10 mouse cellular contexts compared by ENCODE assay signal in genomic region chr3:58653907-58654306, GRCm38 (mm10). TPM values are rescaled to one million over a fixed set of nuclear protein-coding genes. Genes with fewer than 3 reads are reported as not detected.
DNase-seq lines count a peak whose midpoint lies in the region; ATAC-seq lines count a peak whose summit lies in the region.
"Had no signal": no experiment of that assay in that cellular context is flagged by ENCODE, and none has a peak within 500 bp of the region (broad histone marks: within the 10 kb centered on the region; RNA-seq: fewer than 3 reads in every experiment).

No protein-coding gene starts in this region.

- H3K27me3 ChIP-seq in embryonic facial prominence, embryonic 14.5 days (replicated peaks; ENCODE audit: control insufficient read depth, insufficient read depth, low read length): no peaks in the 10 kb centered on the region

- no peak overlapping the region for H3K9ac ChIP-seq in embryonic facial prominence, embryonic 14.5 days (ENCODE audit: low read depth, low read length)

- H3K4me3 ChIP-seq in embryonic facial prominence, embryonic 14.5 days (ENCODE audit: low read depth, low read length): no peak overlapping the region

- no peaks in the 10 kb centered on the region for H3K4me1 ChIP-seq in embryonic facial prominence, embryonic 14.5 days (ENCODE audit: control insufficient read depth, insufficient read depth, low read length)

- H3K9me3 ChIP-seq in embryonic facial prominence, embryonic 14.5 days (ENCODE audit: control insufficient read depth, low read length): no peaks in the 10 kb centered on the region

- DNase-seq in heart, postnatal 36 days: peak; percentile 15 to 21
- no peak for DNase-seq in heart, adult 11 months
- peak; percentile 29 for DNase-seq in urinary bladder, postnatal 14 days (ENCODE audit: low spot score)
- no peak for DNase-seq in urinary bladder, adult 2 months (ENCODE audit: low spot score)
- DNase-seq in embryonic facial prominence, embryonic 14.5 days (ENCODE audit: low spot score): peak; percentile 17
- DNase-seq in thymus, postnatal 4 days: peak; percentile 43
- no peak for DNase-seq in ovary, postnatal 36 days (ENCODE audit: low spot score)
- no peak for DNase-seq in urinary bladder, adult 18-20 months (ENCODE audit: low spot score in 2 of 2)

- H3K36me3 ChIP-seq in embryonic facial prominence, embryonic 14.5 days (ENCODE audit: control insufficient read depth, insufficient read depth, low read length): no peaks in the 10 kb centered on the region

- no peak for ATAC-seq in embryonic facial prominence, embryonic 14.5 days (ENCODE audit: low read depth)

- no peak overlapping the region for H3K27ac ChIP-seq in embryonic facial prominence, embryonic 14.5 days (replicated peaks; ENCODE audit: low read depth, low read length)

- intact Hi-C loops in heart, postnatal 36 days (cut with DNase I): no loop called here

- WGBS in embryonic facial prominence, embryonic 14.5 days: 62% methylated on average over 5 of the region's 5 CpGs

- H3K4me2 ChIP-seq in embryonic facial prominence, embryonic 14.5 days (ENCODE audit: low read depth, low read length): no peak overlapping the region

RNA-seq across cellular contexts. Expression of gene Erich6, which starts 16.9 kb away (rescaled TPM):
- not detected for total RNA-seq in heart, postnatal 36 days (2021)
- polyA plus RNA-seq in urinary bladder, adult 2 months (2012; rRNA removed): 0.09 and 0.12 TPM in 2 replicates
- 0.07 and 0.09 TPM in 2 replicates for polyA plus RNA-seq in embryonic facial prominence, embryonic 14.5 days (2014; fragmentation: Nextera tagmentation; extraction: Ambion mirVana)
- total RNA-seq: heart, postnatal 25 days had no signal
- polyA plus RNA-seq: small intestine, adult 2 months had no signal

RNA-seq across cellular contexts. Expression of gene Siah2, which starts 38.3 kb away (rescaled TPM):
- 10 to 100 TPM in 1 of 2 experiments, 1 to 10 TPM in 1; 7.5 to 12.5 TPM for total RNA-seq in heart, postnatal 36 days (2021)
- polyA plus RNA-seq in urinary bladder, adult 2 months (2012; rRNA removed): 9.6 and 9.9 TPM in 2 replicates
- polyA plus RNA-seq in embryonic facial prominence, embryonic 14.5 days (2014; fragmentation: Nextera tagmentation; extraction: Ambion mirVana): 7.8 and 9.0 TPM in 2 replicates

Comparison
In these comparisons a context has a peak if more than half of its experiments do, and no peak if none do; other contexts are left out.
1. DNase-seq: peak in heart, postnatal 36 days (2 of 2), urinary bladder, postnatal 14 days (single experiment), embryonic facial prominence, embryonic 14.5 days (single experiment) and thymus, postnatal 4 days (single experiment); none in heart, adult 11 months (single experiment), urinary bladder, adult 2 months (single experiment), ovary, postnatal 36 days (single experiment) and urinary bladder, adult 18-20 months (0 of 2).